Mouse (Mus musculus) liver, adult 2 months (tissue): Measurements from ENCODE around the gene Stxbp6. TPM values are rescaled to one million over a fixed set of nuclear protein-coding genes. Genes with fewer than 3 reads are reported as not detected.
"Not testable (repeated sequence)": the region's sequence is repeated elsewhere in the genome, so short reads cannot be mapped to it uniquely, and the experiment has no call there.

Experiments
- DNase-seq: peaks from one replicate; pipeline ENCODE4 v3.0.0-alpha.2; 2011; ENCODE audit warnings: low read depth, low spot score; ENCODE audit errors: extremely low read depth
- H3K27ac ChIP-seq: fragments of 200-500 bp; replicated peaks from 2 replicates; pipeline ENCODE4 v1.5.1; 2012; ENCODE audit warnings: low read depth, mild to moderate bottlenecking, control low read depth, inconsistent platforms, low read length; ENCODE audit not compliant: insufficient read depth
- H3K27me3 ChIP-seq: fragments of 200-500 bp; 2 replicates; pipeline ENCODE4 v1.6.1; 2012; ENCODE audit warnings: mild to moderate bottlenecking, moderate library complexity, low read length, inconsistent platforms; ENCODE audit not compliant: control insufficient read depth, insufficient read depth
- H3K36me3 ChIP-seq: fragments of 200-500 bp; 2 replicates; pipeline ENCODE4 v1.6.1; 2012; ENCODE audit warnings: low read length, inconsistent platforms; ENCODE audit not compliant: control insufficient read depth, insufficient read depth
- H3K4me1 ChIP-seq: fragments of 200-500 bp; 2 replicates; pipeline ENCODE4 v1.6.1; 2011; ENCODE audit warnings: low read length; ENCODE audit not compliant: control insufficient read depth, insufficient read depth
- H3K4me3 ChIP-seq: fragments of 200-500 bp; 2 replicates; pipeline ENCODE4 v1.5.1; 2011; ENCODE audit warnings: low read depth, mild to moderate bottlenecking, control low read depth, low read length, moderate library complexity; ENCODE audit not compliant: insufficient read depth
- H3K79me2 ChIP-seq: fragments of 200-500 bp; 2 replicates; pipeline ENCODE4 v1.6.1; 2012; ENCODE audit warnings: inconsistent platforms, mild to moderate bottlenecking, low read length, moderate library complexity; ENCODE audit not compliant: control insufficient read depth, insufficient read depth
- H3K9ac ChIP-seq: fragments of 200-500 bp; 2 replicates; pipeline ENCODE4 v1.6.1; 2012; ENCODE audit warnings: low read depth, mild to moderate bottlenecking, control low read depth, inconsistent platforms, low read length
- CTCF ChIP-seq: fragments of 200-500 bp; IDR thresholded peaks from 2 replicates; pipeline ENCODE4 v1.5.1; 2011; ENCODE audit warnings: low read depth, low read length, control low read depth
- POLR2A ChIP-seq: fragments of 200-500 bp; IDR thresholded peaks from 2 replicates; pipeline ENCODE4 v1.6.1; 2011; ENCODE audit warnings: low read length, control low read depth; ENCODE audit not compliant: insufficient read depth; ENCODE audit errors: extremely low read depth
- WGBS: fragments of 180-500 bp; shearing (Covaris S2); methylation state at CpG from one replicate; pipeline ENCODE4 v1.1.7; 2018; 5-methylcytosine and 5-hydroxymethylcytosine counted together
- polyA plus RNA-seq: library from polyadenylated mRNA; depleted of rRNA; stranded (reverse); fragments of >200 nt; gene quantifications from 2 replicates; pipeline ENCODE4 v1.2.3, GENCODE M21; 2012
- total RNA-seq: library from RNA; depleted of rRNA; stranded (reverse); fragments of >200 nt; gene quantifications from 2 replicates; pipeline ENCODE4 v1.2.3, GENCODE M21; 2014

The Stxbp6 gene
- total and polyA plus RNA-seq, 2 experiments: 4.6 to 8.5 TPM

- H3K9ac ChIP-seq: no peak overlapping the region
- H3K4me1 ChIP-seq: no peaks in the 10 kb centered on the region
- no peaks in the 10 kb centered on the region for H3K27me3 ChIP-seq
- peak; percentile 31 for DNase-seq
- no peaks in the 10 kb centered on the region for H3K36me3 ChIP-seq
- H3K4me3 ChIP-seq: no peak overlapping the region
- TF ChIP-seq POLR2A: no peak
- TF ChIP-seq CTCF: no peak
- H3K27ac ChIP-seq: no peak overlapping the region
- WGBS: 75% methylated on average over 5 of the region's 5 CpGs
- H3K79me2 ChIP-seq: peaks cover 8% of the 10 kb centered on the region; the same call in 1 of the 2 replicates
Observed at GRCm38 (mm10) chr12:45053319-45053718, 21.2 kb downstream of the Stxbp6 start.

GRCm38 (mm10) chr12:45052860-45053259 lies 21.6 kb downstream of the Stxbp6 start:
- no peak for DNase-seq
- H3K27me3 ChIP-seq: no peaks in the 10 kb centered on the region
- no peaks in the 10 kb centered on the region for H3K36me3 ChIP-seq
- H3K27ac ChIP-seq: no peak overlapping the region
- H3K4me3 ChIP-seq: no peak overlapping the region
- H3K79me2 ChIP-seq: peaks cover 8% of the 10 kb centered on the region; the same call in 1 of the 2 replicates
- no peaks in the 10 kb centered on the region for H3K4me1 ChIP-seq
- TF ChIP-seq POLR2A (no peak), CTCF (no peak)
- 85% methylated on average over 5 of the region's 5 CpGs for WGBS
- H3K9ac ChIP-seq: no peak overlapping the region

- 90% methylated on average over 9 of the region's 9 CpGs for WGBS
- no peaks in the 10 kb centered on the region for H3K4me1 ChIP-seq
- H3K79me2 ChIP-seq: peaks cover 8% of the 10 kb centered on the region; the same call in 1 of the 2 replicates
- no peaks in the 10 kb centered on the region for H3K36me3 ChIP-seq
- no peak for TF ChIP-seq CTCF
- TF ChIP-seq POLR2A: no peak
- no peak overlapping the region for H3K9ac ChIP-seq
- H3K4me3 ChIP-seq: no peak overlapping the region
- H3K27me3 ChIP-seq: no peaks in the 10 kb centered on the region
- DNase-seq: no peak
- no peak overlapping the region for H3K27ac ChIP-seq
Observed at GRCm38 (mm10) chr12:45049894-45050293, 24.6 kb downstream of the Stxbp6 start.

GRCm38 (mm10) chr12:45047711-45048110 lies 26.8 kb downstream of the Stxbp6 start:
- H3K27ac ChIP-seq, H3K27me3 ChIP-seq, DNase-seq, H3K79me2 ChIP-seq, H3K4me3 ChIP-seq, H3K9ac ChIP-seq, H3K36me3 ChIP-seq, H3K4me1 ChIP-seq: not testable (repeated sequence)
- WGBS: 76% methylated on average over 9 of the region's 9 CpGs

- DNase-seq: no peak
- H3K36me3 ChIP-seq: no peaks in the 10 kb centered on the region
- H3K4me3 ChIP-seq: no peak overlapping the region
- H3K27me3 ChIP-seq: no peaks in the 10 kb centered on the region
- H3K79me2 ChIP-seq: peaks cover 2% of the 10 kb centered on the region; the same call in 1 of the 2 replicates
- no peak overlapping the region for H3K9ac ChIP-seq
- no peaks in the 10 kb centered on the region for H3K4me1 ChIP-seq
- H3K27ac ChIP-seq: no peak overlapping the region
- TF ChIP-seq CTCF (no peak), POLR2A (no peak)
- 68% methylated on average over 4 of the region's 4 CpGs for WGBS
Observed at GRCm38 (mm10) chr12:45047172-45047571, 27.3 kb downstream of the Stxbp6 start.

- Histone ChIP-seq H3K27me3 (no peaks in the 10 kb centered on the region), H3K27ac (no peak overlapping the region), H3K9ac (no peak overlapping the region), H3K36me3 (no peaks in the 10 kb centered on the region), H3K79me2 (peaks cover 5% of the 10 kb centered on the region; the same call in 1 of the 2 replicates), H3K4me3 (no peak overlapping the region), H3K4me1 (no peaks in the 10 kb centered on the region)
- no peak for DNase-seq
- no peak for TF ChIP-seq POLR2A
- TF ChIP-seq CTCF: no peak
- WGBS: 12% methylated on average over 1 of the region's 1 CpGs
Observed at GRCm38 (mm10) chr12:45044581-45044980, 29.9 kb downstream of the Stxbp6 start.
